Mouse (Mus musculus) bone marrow, adult 2 months (tissue): Measurements from ENCODE around the gene Arhgap25. TPM values are rescaled to one million over a fixed set of nuclear protein-coding genes. Genes with fewer than 3 reads are reported as not detected.

ENCODE experiments used
- H3K27ac ChIP-seq: fragments of 200-500 bp; 2 replicates; pipeline ENCODE4 v1.5.1; 2012; ENCODE audit warnings: low read depth, mild to moderate bottlenecking, control low read depth, inconsistent platforms, low read length; ENCODE audit not compliant: control insufficient read depth, poor library complexity, insufficient read depth
- H3K4me1 ChIP-seq: fragments of 200-500 bp; 2 replicates; pipeline ENCODE4 v1.6.1; 2011; ENCODE audit warnings: low read length; ENCODE audit not compliant: control insufficient read depth, insufficient read depth
- H3K4me3 ChIP-seq: fragments of 200-500 bp; replicated peaks from 2 replicates; pipeline ENCODE3; 2011; ENCODE audit warnings: mild to moderate bottlenecking, low read depth, low read length, control low read depth; ENCODE audit not compliant: control insufficient read depth
- CTCF ChIP-seq: fragments of 200-500 bp; IDR thresholded peaks from 2 replicates; pipeline ENCODE4 v1.5.1; 2011; ENCODE audit warnings: low read length, control low read depth; ENCODE audit not compliant: control insufficient read depth, insufficient read depth
- POLR2A ChIP-seq: fragments of 200-500 bp; IDR thresholded peaks from 2 replicates; pipeline ENCODE4 v1.6.1; 2011; ENCODE audit warnings: low read depth, mild to moderate bottlenecking, control low read depth, low read length, borderline replicate concordance; ENCODE audit not compliant: control insufficient read depth
- WGBS: fragments of 180-500 bp; shearing (Covaris S2); methylation state at CpG from one replicate; pipeline ENCODE4 v1.1.7; 2018; 5-methylcytosine and 5-hydroxymethylcytosine counted together
- polyA plus RNA-seq: library from polyadenylated mRNA; stranded (reverse); fragments of >200 nt; gene quantifications from 2 replicates; pipeline ENCODE4 v1.2.4, GENCODE M21; 2011; ENCODE audit warnings: low replicate concordance; ENCODE audit not compliant: missing spikeins, insufficient read depth, insufficient read length

Arhgap25 gene
- polyA plus RNA-seq, 1 experiment, result 24.4 TPM

- 81% methylated on average over 11 of the region's 11 CpGs for WGBS
- Histone ChIP-seq H3K27ac (no peak overlapping the region), H3K4me1 (peaks cover 9% of the 10 kb centered on the region), H3K4me3 (no peak overlapping the region)
- TF ChIP-seq POLR2A (no peak), CTCF (no peak)
Measured at GRCm38 (mm10) chr6:87519809-87520208, 13.2 kb downstream of the Arhgap25 start.

DNA sequence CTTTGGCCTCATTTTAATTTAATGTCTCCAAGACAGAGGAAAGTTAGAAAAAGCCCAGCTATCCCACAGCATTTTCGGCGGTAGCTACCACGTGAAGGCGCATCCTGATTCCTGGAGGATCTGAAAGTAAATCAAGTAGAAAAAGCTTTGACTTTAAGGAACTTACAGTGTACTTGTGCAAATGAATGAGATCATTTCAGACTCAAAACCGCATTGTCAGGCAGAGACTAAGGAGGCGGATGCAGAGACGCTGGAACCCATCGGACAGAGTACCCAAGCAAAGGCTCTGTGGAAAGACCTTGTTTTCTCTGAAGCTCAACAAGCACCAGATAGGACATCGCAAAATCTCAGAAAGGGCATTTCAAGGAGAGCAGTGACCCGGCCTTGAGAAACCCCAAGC, 14.4 kb downstream of the Arhgap25 start:
- WGBS, result 88% methylated on average over 10 of the region's 10 CpGs
- TF ChIP-seq CTCF (no peak), POLR2A (no peak)
- Histone ChIP-seq H3K27ac (no peak overlapping the region), H3K4me1 (peaks cover 6% of the 10 kb centered on the region), H3K4me3 (no peak overlapping the region)

DNA sequence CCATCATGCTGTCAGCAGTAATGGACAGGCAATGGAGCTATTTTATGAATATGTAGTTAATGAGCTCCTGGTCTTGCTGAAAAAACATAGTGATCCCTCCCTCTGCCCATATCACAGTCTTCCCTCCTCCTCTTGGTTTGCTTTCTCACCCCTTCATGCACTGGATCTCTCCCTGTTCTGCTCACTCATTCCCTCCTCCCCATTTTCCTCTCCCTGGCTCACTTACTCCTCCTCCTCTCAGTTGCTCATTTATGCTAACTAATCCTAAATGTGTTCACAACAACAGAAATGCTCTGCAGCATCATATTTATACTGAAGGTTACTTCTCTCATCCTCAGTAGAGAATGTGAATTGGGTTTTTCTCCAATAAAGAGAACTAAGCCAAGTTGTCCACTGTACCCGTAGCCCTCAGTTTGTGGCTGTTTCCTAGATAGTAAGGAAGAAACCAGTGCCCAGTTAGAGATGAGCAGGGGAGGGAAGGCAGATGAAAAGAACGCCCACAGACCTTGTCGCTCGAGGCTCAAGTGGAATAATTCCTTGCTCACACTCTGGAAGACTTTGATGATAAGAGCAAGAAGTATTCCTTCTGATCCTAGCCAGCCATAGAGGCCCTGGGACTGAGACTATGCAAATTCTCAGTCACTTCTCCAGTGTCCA, 15.2 kb downstream of the Arhgap25 start:
- Histone ChIP-seq H3K4me3 (no peak overlapping the region), H3K4me1 (peaks cover 4% of the 10 kb centered on the region; the same call in 1 of the 2 replicates), H3K27ac (no peak overlapping the region)
- WGBS, result 81% methylated on average over 4 of the region's 4 CpGs
- TF ChIP-seq POLR2A (no peak), CTCF (no peak)

GRCm38 (mm10) chr6:87514321-87514720, 18.7 kb downstream of the Arhgap25 start:
- WGBS, result 80% methylated on average over 4 of the region's 4 CpGs
- peaks cover 2% of the 10 kb centered on the region for H3K4me1 ChIP-seq

DNA sequence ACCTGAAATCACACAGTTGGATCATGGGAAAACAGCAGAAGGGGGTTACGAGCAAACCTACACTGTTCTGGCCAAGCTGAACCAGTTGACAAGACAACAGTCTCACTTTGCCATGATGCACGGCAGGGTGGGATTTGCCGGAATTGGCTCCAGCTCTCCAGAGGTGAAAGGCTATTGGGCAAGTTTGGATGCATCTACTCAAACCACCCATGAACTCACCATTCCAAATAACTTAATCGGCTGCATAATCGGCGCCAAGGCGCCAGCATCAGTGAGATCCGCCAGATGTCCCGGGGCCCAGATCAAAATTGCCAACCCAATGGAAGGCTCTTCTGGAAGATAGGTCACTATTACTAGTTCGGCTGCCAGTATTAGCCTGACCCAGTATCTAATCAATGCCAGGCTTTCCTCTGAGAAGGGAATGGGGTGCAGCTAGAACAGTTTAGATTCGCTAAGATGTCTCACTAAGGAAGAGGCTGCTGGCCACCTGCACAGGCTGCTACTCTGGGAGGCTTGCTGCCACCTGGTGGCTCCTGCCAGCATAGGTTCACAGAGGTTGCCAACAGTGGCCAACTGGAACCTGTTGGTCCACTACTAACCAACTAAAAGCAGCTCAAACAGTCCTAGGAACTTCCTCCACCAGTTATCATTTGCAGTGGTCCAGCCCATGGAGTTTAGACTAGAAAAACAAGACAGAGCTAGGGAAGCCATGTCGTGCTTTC, 19.9 kb downstream of the Arhgap25 start:
- Histone ChIP-seq H3K27ac (no peak overlapping the region), H3K4me3 (no peak overlapping the region), H3K4me1 (peaks cover 2% of the 10 kb centered on the region)
- 76% methylated on average over 12 of the region's 12 CpGs for WGBS
- no peak for TF ChIP-seq POLR2A
- TF ChIP-seq CTCF, result peak; percentile 93

More at GRCm38 (mm10) chr6:87514321-87514720, 18.7 kb downstream of the Arhgap25 start:
- Histone ChIP-seq H3K27ac (no peak overlapping the region), H3K4me3 (no peak overlapping the region)
- TF ChIP-seq POLR2A (no peak), CTCF (no peak)

- 26% methylated on average over 4 of the region's 4 CpGs for WGBS
- no peak overlapping the region for H3K27ac ChIP-seq
- no peaks in the 10 kb centered on the region; the same call in none of the 2 replicates for H3K4me1 ChIP-seq
- H3K4me3 ChIP-seq, result no peak overlapping the region
- TF ChIP-seq POLR2A (no peak), CTCF (no peak)
Measured at GRCm38 (mm10) chr6:87510999-87511398, 22.1 kb downstream of the Arhgap25 start.

- Histone ChIP-seq H3K4me3 (no peak overlapping the region), H3K4me1 (no peaks in the 10 kb centered on the region; the same call in none of the 2 replicates), H3K27ac (no peak overlapping the region)
- TF ChIP-seq POLR2A (no peak), CTCF (no peak)
- WGBS, result 85% methylated on average over 2 of the region's 2 CpGs
Measured at GRCm38 (mm10) chr6:87509806-87510205, 23.3 kb downstream of the Arhgap25 start.

- H3K4me1 ChIP-seq, result peaks cover 14% of the 10 kb centered on the region
- no peak for TF ChIP-seq POLR2A
- TF ChIP-seq CTCF, result no peak
- no peak overlapping the region for H3K27ac ChIP-seq
- WGBS, result 69% methylated on average over 7 of the region's 7 CpGs
- H3K4me3 ChIP-seq, result no peak overlapping the region
Measured at GRCm38 (mm10) chr6:87504875-87505274, 28.2 kb downstream of the Arhgap25 start.
